ENCODE assay signal across 19 mouse cellular contexts in the genomic region with DNA sequence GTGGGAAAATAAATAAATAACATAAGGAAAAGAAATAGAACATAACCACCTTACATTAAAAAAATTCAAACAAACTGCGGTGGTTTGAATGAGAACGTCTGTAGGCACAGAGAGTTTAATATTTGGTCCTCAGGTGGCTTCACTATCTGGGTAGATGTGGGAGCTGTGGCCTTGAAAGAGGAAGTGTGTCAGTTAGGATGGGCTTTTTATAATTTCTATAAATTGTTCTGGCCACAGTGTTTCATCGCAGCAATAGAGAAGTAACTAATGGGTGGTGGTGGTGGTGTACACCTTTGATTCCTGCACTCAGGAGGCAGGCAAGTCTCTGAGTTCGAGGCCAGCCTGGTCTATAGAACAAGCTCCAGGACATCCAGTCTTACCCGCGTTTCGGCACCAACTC.
"Had no signal": no experiment of that assay in that cellular context is flagged by ENCODE, and none has a peak within 500 bp of the region (broad histone marks: within the 10 kb centered on the region; RNA-seq: fewer than 3 reads in every experiment).

No protein-coding gene starts in this region.

- H3K27me3 ChIP-seq: limb, embryonic 15.5 days; neural tube, embryonic 12.5 days; stomach, embryonic 15.5 days had no signal

- H3K9ac ChIP-seq: limb, embryonic 12.5 days; limb, embryonic 15.5 days; liver, embryonic 14.5 days; liver, postnatal 0 days; lung, embryonic 14.5 days; neural tube, embryonic 12.5 days; stomach, embryonic 15.5 days had no signal

- H3K4me1 ChIP-seq: limb, embryonic 12.5 days had no signal

- ATAC-seq: liver, postnatal 0 days; lung, postnatal 0 days had no signal

- H3K27ac ChIP-seq: limb, embryonic 12.5 days; limb, embryonic 15.5 days; liver, embryonic 14.5 days; neural tube, embryonic 12.5 days; stomach, embryonic 15.5 days had no signal

- H3K4me3 ChIP-seq: limb, embryonic 12.5 days; limb, embryonic 15.5 days; neural tube, embryonic 12.5 days; stomach, embryonic 15.5 days had no signal

- H3K4me2 ChIP-seq: limb, embryonic 12.5 days; limb, embryonic 15.5 days; liver, embryonic 11.5 days; lung, embryonic 14.5 days; midbrain, embryonic 11.5 days; neural tube, embryonic 12.5 days; stomach, embryonic 15.5 days had no signal

- DNase-seq: kidney, adult 18-20 months; kidney, adult 9 months; kidney, postnatal 14 days; kidney, postnatal 4 days; left cerebral cortex, postnatal 4 days; liver, postnatal 0 days; lung, embryonic 14.5 days; lung, postnatal 36 days; midbrain, embryonic 14.5 days; retina, postnatal 1 day; thymus, postnatal 25 days had no signal

- H3K9me3 ChIP-seq: limb, embryonic 15.5 days; neural tube, embryonic 12.5 days; stomach, embryonic 15.5 days had no signal

- H3K36me3 ChIP-seq: limb, embryonic 12.5 days; limb, embryonic 15.5 days; neural tube, embryonic 12.5 days; stomach, embryonic 15.5 days had no signal
